Mouse (Mus musculus): ENCODE measurements around the gene Vmn2r88. TPM values are rescaled to one million over a fixed set of nuclear protein-coding genes. Genes with fewer than 3 reads are reported as not detected.
"Not testable (repeated sequence)": the region's sequence is repeated elsewhere in the genome, so short reads cannot be mapped to it uniquely, and the experiment has no call there.

The Vmn2r88 gene
- total RNA-seq (2021), result not detected
- long read RNA-seq, experiment 1, result 0 reads
- long read RNA-seq, experiment 2, result 0 reads

- intact Hi-C loops (cut with DNase I), result no loop called here
- DNase-seq, result no peak
Observed at GRCm38 (mm10) chr14:51410520-51410919, at the start of gene Vmn2r88. Gene Vmn2r88, plus strand, starts transcription at chr14:51410820.

GRCm38 (mm10) chr14:51361456-51361855, 49.2 kb upstream of the Vmn2r88 start, which contains the start of gene Gm7247:
Gene Gm7247, plus strand, starts transcription at chr14:51361756.
- intact Hi-C loops (cut with DNase I), result no loop called here

GRCm38 (mm10) chr14:51382805-51383204, 27.8 kb upstream of the Vmn2r88 start:
- intact Hi-C loops (cut with DNase I), result no loop called here
- no peak for DNase-seq

More at GRCm38 (mm10) chr14:51361456-51361855, 49.2 kb upstream of the Vmn2r88 start, which contains the start of gene Gm7247:
- no peak for DNase-seq

- DNase-seq, result no peak
- intact Hi-C loops (cut with DNase I), result no loop called here
Observed at GRCm38 (mm10) chr14:51384351-51384750, 26.3 kb upstream of the Vmn2r88 start.

- intact Hi-C loops (cut with DNase I), result no loop called here
- DNase-seq, result no peak
Observed at GRCm38 (mm10) chr14:51385741-51386140, 24.9 kb upstream of the Vmn2r88 start.

GRCm38 (mm10) chr14:51387768-51388167, 22.9 kb upstream of the Vmn2r88 start:
- no peak for DNase-seq
- intact Hi-C loops (cut with DNase I), result no loop called here

GRCm38 (mm10) chr14:51388222-51388621, 22.4 kb upstream of the Vmn2r88 start:
- intact Hi-C loops (cut with DNase I), result no loop called here
- no peak for DNase-seq

- intact Hi-C loops (cut with DNase I), result no loop called here
- DNase-seq, result no peak
Observed at GRCm38 (mm10) chr14:51423885-51424284, 13.3 kb downstream of the Vmn2r88 start.

GRCm38 (mm10) chr14:51430138-51430537, 19.5 kb downstream of the Vmn2r88 start:
- DNase-seq; intact Hi-C loops (cut with DNase I): not testable (repeated sequence)

GRCm38 (mm10) chr14:51434546-51434945, 23.9 kb downstream of the Vmn2r88 start:
- intact Hi-C loops (cut with DNase I), result no loop called here

GRCm38 (mm10) chr14:51435020-51435419, 24.4 kb downstream of the Vmn2r88 start:
- DNase-seq, result no peak
- intact Hi-C loops (cut with DNase I), result no loop called here

More at GRCm38 (mm10) chr14:51434546-51434945, 23.9 kb downstream of the Vmn2r88 start:
- DNase-seq, result no peak

GRCm38 (mm10) chr14:51438955-51439354, 28.3 kb downstream of the Vmn2r88 start:
- intact Hi-C loops (cut with DNase I), result no loop called here
- no peak for DNase-seq

GRCm38 (mm10) chr14:51451557-51451956, 40.9 kb downstream of the Vmn2r88 start, which contains the start of gene Vmn2r89:
Gene Vmn2r89, plus strand, starts transcription at chr14:51451857.
- intact Hi-C loops (cut with DNase I); DNase-seq: not testable (repeated sequence)

Other genes starting within 250 kb of the Vmn2r88 start
- not detected for gene Rnase2b, start 248.6 kb upstream of the Vmn2r88 start, total RNA-seq (2021)
- not detected for gene Ang2, start 211.7 kb upstream of the Vmn2r88 start, total RNA-seq (2021)
- gene Ear14, start 207.4 kb upstream of the Vmn2r88 start, total RNA-seq (2021), result not detected
- not detected for gene Rnase2a, start 154.7 kb upstream of the Vmn2r88 start, total RNA-seq (2021)
- gene Gm7247, start 49.1 kb upstream of the Vmn2r88 start, total RNA-seq (2021), result not detected
- not detected for gene Vmn2r89, start 41.0 kb downstream of the Vmn2r88 start, total RNA-seq (2021)
- not detected for gene Gm5622, start 142.0 kb downstream of the Vmn2r88 start, total RNA-seq (2021)
- gene Gm17175, start 163.2 kb downstream of the Vmn2r88 start, total RNA-seq (2021), result not detected
- not detected for gene Gm17174, start 181.3 kb downstream of the Vmn2r88 start, total RNA-seq (2021)
- not detected for gene Gm17078, start 200.5 kb downstream of the Vmn2r88 start, total RNA-seq (2021)
- gene Gm4181, start 224.8 kb downstream of the Vmn2r88 start, total RNA-seq (2021), result not detected